Mouse (Mus musculus): Measurements from ENCODE around the gene Ackr4. TPM values are rescaled to one million over a fixed set of nuclear protein-coding genes. Genes with fewer than 3 reads are reported as not detected.

Ackr4 gene
- polyA plus RNA-seq, 1 experiment from 2014 or later = 10.3 TPM

DNA sequence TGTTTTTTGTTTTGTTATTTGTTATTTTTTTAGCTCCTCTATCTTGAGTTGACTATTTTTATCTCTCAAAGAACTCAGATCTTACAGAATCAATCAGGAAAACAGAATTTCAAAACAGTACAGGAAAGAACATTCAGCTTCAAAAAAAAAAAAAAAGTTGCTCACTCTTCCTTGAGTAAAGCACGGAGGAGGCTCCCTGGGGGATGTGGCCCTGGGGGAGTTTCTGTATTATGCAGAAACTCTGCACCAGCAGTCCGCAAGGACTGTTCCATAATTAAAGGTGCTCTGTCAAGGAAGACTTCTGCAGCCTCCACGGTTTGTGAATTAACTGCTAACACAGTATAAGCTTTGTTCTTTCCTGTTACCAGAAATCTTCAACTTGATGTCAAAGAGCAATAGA is 25.3 kb downstream of the Ackr4 start:
- Histone ChIP-seq H3K9me3 (replicated peaks; ENCODE audit: control insufficient read depth, low read length) (no peaks in the 10 kb centered on the region), H3K36me3 (ENCODE audit: control insufficient read depth, insufficient read depth) (no peaks in the 10 kb centered on the region), H3K9ac (ENCODE audit: low read length) (no peak overlapping the region), H3K27me3 (ENCODE audit: control insufficient read depth, insufficient read depth, low read length) (no peaks in the 10 kb centered on the region), H3K4me1 (ENCODE audit: control insufficient read depth, insufficient read depth, low read length) (peaks cover 4% of the 10 kb centered on the region), H3K4me3 (ENCODE audit: low read length) (peak overlapping the region; percentile 17), H3K4me2 (ENCODE audit: low read depth, low read length) (peak overlapping the region; percentile 15), H3K27ac (ENCODE audit: low read length) (peak overlapping the region; percentile 56; the same call in 1 of the 2 replicates)
- 46% methylated on average over 3 of the region's 3 CpGs for WGBS
- ATAC-seq (replicated peaks; ENCODE audit: extremely low read depth, insufficient read depth, low FRiP score) = no peak

DNA sequence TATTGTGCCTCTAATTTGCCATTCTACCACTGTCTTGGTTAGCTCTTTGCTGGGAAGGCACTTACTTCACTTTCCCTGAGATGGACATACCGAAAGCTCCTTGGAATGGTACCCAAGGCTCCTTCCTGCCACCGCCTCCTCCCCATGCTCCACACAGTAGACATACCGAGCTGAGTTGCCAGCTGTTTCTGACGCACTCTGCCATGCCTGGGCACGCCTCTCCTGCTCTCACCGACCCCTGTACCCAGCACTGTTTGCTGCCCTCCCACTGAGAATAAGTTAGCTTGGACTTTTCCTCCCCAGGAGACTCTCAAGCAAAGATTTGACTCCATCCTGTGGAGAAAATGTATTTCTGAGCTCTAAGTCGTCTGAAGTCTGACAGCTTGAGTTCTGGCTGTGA is 25.9 kb downstream of the Ackr4 start:
- H3K27ac ChIP-seq (ENCODE audit: low read length) = no peak overlapping the region
- H3K4me1 ChIP-seq (ENCODE audit: control insufficient read depth, insufficient read depth, low read length) = peaks cover 4% of the 10 kb centered on the region
- H3K4me3 ChIP-seq (ENCODE audit: low read length) = no peak overlapping the region

DNA sequence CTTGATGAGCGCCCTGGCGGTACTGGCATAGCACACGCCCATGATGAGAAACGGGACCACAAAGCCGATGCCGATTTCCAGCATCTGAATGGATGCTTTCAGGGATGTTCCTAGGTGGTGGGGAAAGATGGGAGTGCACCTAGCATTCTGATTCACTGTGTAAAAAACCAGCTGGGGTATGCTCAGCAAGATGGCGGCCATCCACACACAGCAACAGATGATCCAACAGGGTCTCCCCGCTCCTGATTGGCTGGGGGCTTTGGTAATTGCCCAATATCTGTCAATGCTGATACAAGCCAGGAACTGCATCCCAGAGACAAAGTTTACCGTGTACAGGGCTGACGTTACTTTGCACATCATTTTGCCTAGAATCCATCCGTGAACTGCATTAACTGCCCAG is 27.7 kb downstream of the Ackr4 start:
- no peak for ATAC-seq (replicated peaks; ENCODE audit: extremely low read depth, insufficient read depth, low FRiP score)
- Histone ChIP-seq H3K27me3 (ENCODE audit: control insufficient read depth, insufficient read depth, low read length) (no peaks in the 10 kb centered on the region), H3K4me1 (ENCODE audit: control insufficient read depth, insufficient read depth, low read length) (peaks cover 4% of the 10 kb centered on the region), H3K36me3 (ENCODE audit: control insufficient read depth, insufficient read depth) (no peaks in the 10 kb centered on the region), H3K27ac (ENCODE audit: low read length) (no peak overlapping the region), H3K9me3 (replicated peaks; ENCODE audit: control insufficient read depth, low read length) (no peaks in the 10 kb centered on the region), H3K4me3 (ENCODE audit: low read length) (no peak overlapping the region), H3K4me2 (ENCODE audit: low read depth, low read length) (no peak overlapping the region), H3K9ac (ENCODE audit: low read length) (no peak overlapping the region)
- WGBS = 86% methylated on average over 11 of the region's 11 CpGs

More for the DNA sequence above, 25.9 kb downstream of the Ackr4 start:
- no peak overlapping the region for H3K9ac ChIP-seq (ENCODE audit: low read length)
- H3K27me3 ChIP-seq (ENCODE audit: control insufficient read depth, insufficient read depth, low read length) = no peaks in the 10 kb centered on the region
- H3K9me3 ChIP-seq (replicated peaks; ENCODE audit: control insufficient read depth, low read length) = no peaks in the 10 kb centered on the region
- 0 out of 2 replicates have a peak overlapping the region, but pooled peaks have one; percentile 19 for H3K4me2 ChIP-seq (ENCODE audit: low read depth, low read length)
- H3K36me3 ChIP-seq (ENCODE audit: control insufficient read depth, insufficient read depth) = no peaks in the 10 kb centered on the region
- 56% methylated on average over 7 of the region's 7 CpGs for WGBS
- no peak; the same call in 1 of the 2 replicates for ATAC-seq (replicated peaks; ENCODE audit: extremely low read depth, insufficient read depth, low FRiP score)

DNA sequence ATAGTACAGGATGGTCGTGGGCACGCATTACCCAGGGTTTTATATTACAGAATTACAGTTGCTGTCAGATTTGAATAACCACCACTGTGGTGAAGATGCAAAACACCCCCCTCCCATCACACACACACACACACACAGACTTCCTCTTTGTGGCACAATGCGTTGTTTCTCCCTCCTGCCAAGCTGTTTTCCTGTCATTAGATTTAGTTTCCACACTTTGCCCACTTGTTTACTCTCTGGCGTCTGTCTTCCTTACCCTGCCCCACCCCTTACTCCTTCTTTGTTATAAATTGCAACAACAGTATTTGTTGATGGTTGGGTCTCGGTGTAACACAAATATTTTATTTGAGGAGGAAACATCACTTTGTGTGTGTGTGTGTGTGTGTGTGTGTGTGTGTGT is 28.5 kb downstream of the Ackr4 start:
- ATAC-seq (replicated peaks; ENCODE audit: extremely low read depth, insufficient read depth, low FRiP score) = no peak
- no peak overlapping the region for H3K4me3 ChIP-seq (ENCODE audit: low read length)
- H3K9me3 ChIP-seq (replicated peaks; ENCODE audit: control insufficient read depth, low read length) = no peaks in the 10 kb centered on the region
- H3K36me3 ChIP-seq (ENCODE audit: control insufficient read depth, insufficient read depth) = no peaks in the 10 kb centered on the region
- H3K4me1 ChIP-seq (ENCODE audit: control insufficient read depth, insufficient read depth, low read length) = peaks cover 4% of the 10 kb centered on the region
- H3K9ac ChIP-seq (ENCODE audit: low read length) = no peak overlapping the region
- H3K27me3 ChIP-seq (ENCODE audit: control insufficient read depth, insufficient read depth, low read length) = no peaks in the 10 kb centered on the region
- H3K27ac ChIP-seq (ENCODE audit: low read length) = no peak overlapping the region
- WGBS = 60% methylated on average over 5 of the region's 5 CpGs
- no peak overlapping the region for H3K4me2 ChIP-seq (ENCODE audit: low read depth, low read length)

DNA sequence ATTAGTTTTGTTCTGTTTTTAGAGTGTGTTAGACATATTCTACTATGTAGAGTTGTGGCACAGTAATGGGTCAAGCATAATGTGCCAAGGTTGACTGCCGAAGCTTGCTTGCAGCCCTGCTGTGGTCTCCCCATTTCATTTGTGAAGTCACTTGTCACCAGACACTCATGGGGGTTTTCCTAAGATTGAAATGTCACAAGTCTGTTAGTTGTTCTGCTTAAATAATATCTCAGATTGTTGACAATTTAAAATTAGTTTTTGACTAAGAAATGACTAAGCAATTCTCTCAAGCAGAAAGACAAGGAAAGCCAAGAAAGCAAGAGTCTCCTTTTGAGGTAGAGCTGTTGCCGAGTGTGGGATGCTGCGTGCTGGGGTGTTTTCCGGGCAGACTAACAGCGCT is 33.8 kb downstream of the Ackr4 start:
- Histone ChIP-seq H3K9me3 (replicated peaks; ENCODE audit: control insufficient read depth, low read length) (no peaks in the 10 kb centered on the region), H3K36me3 (ENCODE audit: control insufficient read depth, insufficient read depth) (0 out of 2 replicates have a peak, but pooled peaks cover 2% of the 10 kb centered on the region), H3K4me1 (ENCODE audit: control insufficient read depth, insufficient read depth, low read length) (no peaks in the 10 kb centered on the region), H3K4me2 (ENCODE audit: low read depth, low read length) (no peak overlapping the region), H3K27me3 (ENCODE audit: control insufficient read depth, insufficient read depth, low read length) (no peaks in the 10 kb centered on the region), H3K4me3 (ENCODE audit: low read length) (no peak overlapping the region), H3K9ac (ENCODE audit: low read length) (no peak overlapping the region), H3K27ac (ENCODE audit: low read length) (no peak overlapping the region)
- ATAC-seq (replicated peaks; ENCODE audit: extremely low read depth, insufficient read depth, low FRiP score) = no peak
- 81% methylated on average over 5 of the region's 5 CpGs for WGBS

DNA sequence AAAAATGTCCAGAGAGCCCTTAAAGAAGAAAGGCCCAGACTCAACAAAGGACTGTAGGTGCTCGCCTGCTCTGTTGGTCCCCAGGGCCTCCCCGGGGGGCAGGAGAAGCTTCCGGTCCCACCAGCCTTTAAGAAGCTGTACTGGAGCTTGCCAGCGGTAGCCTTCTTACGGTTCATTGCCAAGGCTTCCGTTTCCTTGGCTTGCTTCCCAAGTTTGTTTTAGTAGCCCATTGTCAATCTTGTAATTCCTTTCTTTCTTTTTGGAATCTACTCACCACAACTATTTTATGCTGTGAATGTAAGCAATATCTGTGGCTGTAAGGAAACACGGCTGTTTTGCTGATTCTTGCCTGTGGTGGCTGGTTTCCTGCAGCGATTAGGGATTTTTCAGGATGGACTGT is 38.2 kb downstream of the Ackr4 start:
- Histone ChIP-seq H3K4me1 (ENCODE audit: control insufficient read depth, insufficient read depth, low read length) (no peaks in the 10 kb centered on the region), H3K27me3 (ENCODE audit: control insufficient read depth, insufficient read depth, low read length) (no peaks in the 10 kb centered on the region), H3K9me3 (replicated peaks; ENCODE audit: control insufficient read depth, low read length) (no peaks in the 10 kb centered on the region), H3K27ac (ENCODE audit: low read length) (peak overlapping the region; percentile 83), H3K4me2 (ENCODE audit: low read depth, low read length) (no peak overlapping the region), H3K4me3 (ENCODE audit: low read length) (no peak overlapping the region), H3K9ac (ENCODE audit: low read length) (no peak overlapping the region; the same call in 1 of the 2 replicates), H3K36me3 (ENCODE audit: control insufficient read depth, insufficient read depth) (peaks cover 5% of the 10 kb centered on the region; the same call in 1 of the 2 replicates)
- ATAC-seq (replicated peaks; ENCODE audit: extremely low read depth, insufficient read depth, low FRiP score) = no peak; the same call in 1 of the 2 replicates
- 57% methylated on average over 8 of the region's 8 CpGs for WGBS

DNA sequence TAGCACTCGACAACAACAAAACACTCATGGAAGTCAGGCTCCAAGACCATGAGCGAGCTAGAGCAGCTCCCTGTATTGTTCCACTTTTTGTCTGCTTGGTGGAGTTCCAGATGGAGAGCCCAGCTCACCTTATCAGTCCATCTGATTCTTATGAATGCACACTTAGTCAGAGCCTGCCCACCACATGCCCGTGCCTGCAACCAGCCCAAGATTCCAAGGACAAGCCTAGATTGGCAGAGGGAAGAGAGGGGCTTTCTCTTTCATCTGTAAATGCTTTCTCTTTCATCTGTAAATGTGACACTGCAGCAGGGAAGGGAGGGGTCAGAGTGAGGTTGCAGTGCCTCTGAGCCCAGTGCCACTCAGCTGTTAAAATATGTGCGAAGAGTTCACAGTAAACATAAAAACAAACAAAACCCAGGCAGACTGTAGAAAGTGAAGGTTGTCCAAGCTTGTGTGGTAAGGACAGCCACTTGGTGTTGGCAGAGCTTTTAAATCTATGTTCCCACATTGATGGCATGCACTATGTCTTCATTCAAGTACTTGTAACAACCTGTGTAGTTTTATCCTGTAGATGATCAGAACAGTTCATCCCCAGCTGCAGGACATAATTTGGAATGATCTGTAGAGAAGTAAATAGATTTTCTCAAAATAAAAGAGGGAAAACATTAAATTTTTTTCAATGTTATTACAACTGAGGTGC is 40.9 kb downstream of the Ackr4 start:
- WGBS = 63% methylated on average over 4 of the region's 4 CpGs
- no peak for ATAC-seq (replicated peaks; ENCODE audit: extremely low read depth, insufficient read depth, low FRiP score)
- H3K36me3 ChIP-seq (ENCODE audit: control insufficient read depth, insufficient read depth) = peaks cover 8% of the 10 kb centered on the region; the same call in 1 of the 2 replicates
- no peak overlapping the region for H3K27ac ChIP-seq (ENCODE audit: low read length)
- no peak overlapping the region for H3K4me3 ChIP-seq (ENCODE audit: low read length)
- no peak overlapping the region for H3K9ac ChIP-seq (ENCODE audit: low read length)
- H3K4me2 ChIP-seq (ENCODE audit: low read depth, low read length) = no peak overlapping the region
- no peaks in the 10 kb centered on the region for H3K27me3 ChIP-seq (ENCODE audit: control insufficient read depth, insufficient read depth, low read length)
- H3K4me1 ChIP-seq (ENCODE audit: control insufficient read depth, insufficient read depth, low read length) = no peaks in the 10 kb centered on the region
- no peaks in the 10 kb centered on the region for H3K9me3 ChIP-seq (replicated peaks; ENCODE audit: control insufficient read depth, low read length)

DNA sequence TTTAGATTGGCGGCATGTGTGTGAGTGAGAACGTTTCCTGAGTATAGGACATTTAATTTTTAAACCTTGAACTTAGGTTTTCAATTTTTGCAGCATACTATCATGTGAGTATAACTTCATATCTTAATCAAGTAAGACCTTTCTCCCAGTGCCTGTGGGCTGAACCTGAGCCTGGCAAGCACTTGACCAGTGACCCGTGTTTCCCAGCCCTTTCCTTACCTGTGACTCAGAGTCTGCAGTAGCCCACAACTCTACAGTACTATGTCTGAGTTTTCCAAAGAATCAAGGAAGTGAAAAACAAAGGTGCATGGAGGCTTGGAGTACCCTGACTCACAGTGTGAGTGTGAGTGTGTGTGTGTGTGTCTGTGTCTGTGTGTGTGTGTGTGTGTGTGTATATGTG is 46.7 kb downstream of the Ackr4 start:
- Histone ChIP-seq H3K4me2 (ENCODE audit: low read depth, low read length) (no peak overlapping the region), H3K9ac (ENCODE audit: low read length) (no peak overlapping the region), H3K4me3 (ENCODE audit: low read length) (no peak overlapping the region), H3K27ac (ENCODE audit: low read length) (no peak overlapping the region), H3K27me3 (ENCODE audit: control insufficient read depth, insufficient read depth, low read length) (no peaks in the 10 kb centered on the region), H3K36me3 (ENCODE audit: control insufficient read depth, insufficient read depth) (peaks cover 6% of the 10 kb centered on the region; the same call in 1 of the 2 replicates), H3K9me3 (replicated peaks; ENCODE audit: control insufficient read depth, low read length) (no peaks in the 10 kb centered on the region), H3K4me1 (ENCODE audit: control insufficient read depth, insufficient read depth, low read length) (no peaks in the 10 kb centered on the region)
- ATAC-seq (replicated peaks; ENCODE audit: extremely low read depth, insufficient read depth, low FRiP score) = no peak
- 78% methylated on average over 3 of the region's 3 CpGs for WGBS

DNA sequence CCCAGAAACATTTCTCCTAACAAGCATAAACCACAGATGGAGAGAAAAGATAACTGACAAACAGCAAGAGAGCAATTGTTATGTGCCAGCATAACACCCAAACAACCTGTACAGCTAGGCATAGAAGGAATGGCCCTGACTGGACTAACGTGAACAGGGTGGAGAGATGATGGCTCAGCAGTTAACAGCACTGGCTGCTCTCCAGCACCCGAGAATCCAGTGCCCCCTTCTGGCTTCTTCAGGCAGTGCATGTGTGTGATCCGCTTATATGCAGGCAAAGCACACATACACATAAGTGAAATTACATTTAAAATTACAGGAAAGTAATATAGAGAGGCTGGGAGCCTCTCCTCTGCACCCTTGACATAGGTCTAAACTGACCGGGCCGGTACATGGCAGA is 47.4 kb downstream of the Ackr4 start:
- no peaks in the 10 kb centered on the region for H3K9me3 ChIP-seq (replicated peaks; ENCODE audit: control insufficient read depth, low read length)
- H3K4me2 ChIP-seq (ENCODE audit: low read depth, low read length) = no peak overlapping the region
- H3K27ac ChIP-seq (ENCODE audit: low read length) = no peak overlapping the region
- WGBS = 50% methylated on average over 5 of the region's 5 CpGs
- H3K4me1 ChIP-seq (ENCODE audit: control insufficient read depth, insufficient read depth, low read length) = no peaks in the 10 kb centered on the region
- H3K27me3 ChIP-seq (ENCODE audit: control insufficient read depth, insufficient read depth, low read length) = no peaks in the 10 kb centered on the region
- peaks cover 3% of the 10 kb centered on the region; the same call in 1 of the 2 replicates for H3K36me3 ChIP-seq (ENCODE audit: control insufficient read depth, insufficient read depth)
- no peak overlapping the region for H3K4me3 ChIP-seq (ENCODE audit: low read length)
- ATAC-seq (replicated peaks; ENCODE audit: extremely low read depth, insufficient read depth, low FRiP score) = no peak
- no peak overlapping the region for H3K9ac ChIP-seq (ENCODE audit: low read length)
